Mouse (Mus musculus): ENCODE results near the gene Hsdl2. TPM values are rescaled to one million over a fixed set of nuclear protein-coding genes. Genes with fewer than 3 reads are reported as not detected.
A peak's percentile ranks its signal among the peaks of the same experiment; 100 is the strongest.

Gene Hsdl2
- polyA plus RNA-seq, 1 experiment from 2014 or later, result 50.5 TPM

GRCm38 (mm10) chr4:59604892-59605291 lies 23.5 kb downstream of the Hsdl2 start:
- H3K27me3 ChIP-seq (replicated peaks; ENCODE audit: control insufficient read depth, insufficient read depth, low read length), result no peaks in the 10 kb centered on the region
- H3K9me3 ChIP-seq (ENCODE audit: control insufficient read depth, low read length), result no peaks in the 10 kb centered on the region
- no peak overlapping the region for H3K4me3 ChIP-seq (ENCODE audit: low read length)
- ATAC-seq, result no peak
- H3K9ac ChIP-seq (ENCODE audit: low read depth, low read length), result no peak overlapping the region
- H3K4me1 ChIP-seq (ENCODE audit: control insufficient read depth, insufficient read depth, low read depth, low read length), result no peaks in the 10 kb centered on the region
- no peak overlapping the region for H3K4me2 ChIP-seq (ENCODE audit: low read length)
- no peak overlapping the region for H3K27ac ChIP-seq (ENCODE audit: low read depth, low read length)
- no peaks in the 10 kb centered on the region for H3K36me3 ChIP-seq (ENCODE audit: control insufficient read depth, insufficient read depth, low read length)
- 75% methylated on average over 3 of the region's 3 CpGs for WGBS

- WGBS, result 97% methylated on average over 3 of the region's 3 CpGs
- no peak overlapping the region for H3K4me2 ChIP-seq (ENCODE audit: low read length)
- no peaks in the 10 kb centered on the region for H3K4me1 ChIP-seq (ENCODE audit: control insufficient read depth, insufficient read depth, low read depth, low read length)
- no peaks in the 10 kb centered on the region for H3K9me3 ChIP-seq (ENCODE audit: control insufficient read depth, low read length)
- no peak overlapping the region for H3K4me3 ChIP-seq (ENCODE audit: low read length)
- no peak overlapping the region for H3K27ac ChIP-seq (ENCODE audit: low read depth, low read length)
- H3K36me3 ChIP-seq (ENCODE audit: control insufficient read depth, insufficient read depth, low read length), result no peaks in the 10 kb centered on the region
- H3K9ac ChIP-seq (ENCODE audit: low read depth, low read length), result no peak overlapping the region
- ATAC-seq, result no peak
- no peaks in the 10 kb centered on the region for H3K27me3 ChIP-seq (replicated peaks; ENCODE audit: control insufficient read depth, insufficient read depth, low read length)
These were observed 24.1 kb downstream of the Hsdl2 start for GRCm38 (mm10) chr4:59605501-59605900.

GRCm38 (mm10) chr4:59610411-59610810 lies 29.0 kb downstream of the Hsdl2 start:
- 82% methylated on average over 3 of the region's 3 CpGs for WGBS
- Histone ChIP-seq H3K4me3 (ENCODE audit: low read length) (no peak overlapping the region), H3K27ac (ENCODE audit: low read depth, low read length) (no peak overlapping the region), H3K9ac (ENCODE audit: low read depth, low read length) (no peak overlapping the region), H3K4me1 (ENCODE audit: control insufficient read depth, insufficient read depth, low read depth, low read length) (no peaks in the 10 kb centered on the region), H3K4me2 (ENCODE audit: low read length) (no peak overlapping the region), H3K36me3 (ENCODE audit: control insufficient read depth, insufficient read depth, low read length) (no peaks in the 10 kb centered on the region), H3K27me3 (replicated peaks; ENCODE audit: control insufficient read depth, insufficient read depth, low read length) (no peaks in the 10 kb centered on the region), H3K9me3 (ENCODE audit: control insufficient read depth, low read length) (no peaks in the 10 kb centered on the region)
- no peak for ATAC-seq

- Histone ChIP-seq H3K4me2 (ENCODE audit: low read length) (no peak overlapping the region), H3K4me3 (ENCODE audit: low read length) (no peak overlapping the region), H3K9ac (ENCODE audit: low read depth, low read length) (no peak overlapping the region), H3K36me3 (ENCODE audit: control insufficient read depth, insufficient read depth, low read length) (no peaks in the 10 kb centered on the region), H3K27ac (ENCODE audit: low read depth, low read length) (no peak overlapping the region), H3K9me3 (ENCODE audit: control insufficient read depth, low read length) (no peaks in the 10 kb centered on the region), H3K4me1 (ENCODE audit: control insufficient read depth, insufficient read depth, low read depth, low read length) (no peaks in the 10 kb centered on the region), H3K27me3 (replicated peaks; ENCODE audit: control insufficient read depth, insufficient read depth, low read length) (no peaks in the 10 kb centered on the region)
- 56% methylated on average over 1 of the region's 1 CpGs for WGBS
- ATAC-seq, result no peak
These were observed 33.6 kb downstream of the Hsdl2 start for GRCm38 (mm10) chr4:59614986-59615385.

- no peak overlapping the region for H3K4me2 ChIP-seq (ENCODE audit: low read length)
- no peaks in the 10 kb centered on the region for H3K4me1 ChIP-seq (ENCODE audit: control insufficient read depth, insufficient read depth, low read depth, low read length)
- no peak overlapping the region for H3K27ac ChIP-seq (ENCODE audit: low read depth, low read length)
- H3K4me3 ChIP-seq (ENCODE audit: low read length), result no peak overlapping the region
- H3K9me3 ChIP-seq (ENCODE audit: control insufficient read depth, low read length), result no peaks in the 10 kb centered on the region
- H3K9ac ChIP-seq (ENCODE audit: low read depth, low read length), result no peak overlapping the region
- H3K27me3 ChIP-seq (replicated peaks; ENCODE audit: control insufficient read depth, insufficient read depth, low read length), result no peaks in the 10 kb centered on the region
- no peaks in the 10 kb centered on the region for H3K36me3 ChIP-seq (ENCODE audit: control insufficient read depth, insufficient read depth, low read length)
- ATAC-seq, result no peak
- 91% methylated on average over 5 of the region's 5 CpGs for WGBS
These were observed 38.4 kb downstream of the Hsdl2 start for GRCm38 (mm10) chr4:59619611-59620245.

GRCm38 (mm10) chr4:59625676-59625997 lies 44.3 kb downstream of the Hsdl2 start:
- peak overlapping the region; percentile 93 for H3K27ac ChIP-seq (ENCODE audit: low read depth, low read length)
- no peaks in the 10 kb centered on the region for H3K27me3 ChIP-seq (replicated peaks; ENCODE audit: control insufficient read depth, insufficient read depth, low read length)
- no peaks in the 10 kb centered on the region for H3K36me3 ChIP-seq (ENCODE audit: control insufficient read depth, insufficient read depth, low read length)
- 2% methylated on average over 18 of the region's 18 CpGs for WGBS
- peak overlapping the region; percentile 96 for H3K9ac ChIP-seq (ENCODE audit: low read depth, low read length)
- H3K4me2 ChIP-seq (ENCODE audit: low read length), result peak overlapping the region; percentile 60
- no peak for ATAC-seq
- no peaks in the 10 kb centered on the region for H3K9me3 ChIP-seq (ENCODE audit: control insufficient read depth, low read length)
- H3K4me1 ChIP-seq (ENCODE audit: control insufficient read depth, insufficient read depth, low read depth, low read length), result peaks cover 16% of the 10 kb centered on the region
- H3K4me3 ChIP-seq (ENCODE audit: low read length), result peak overlapping the region; percentile 98

GRCm38 (mm10) chr4:59625998-59626910 lies 44.9 kb downstream of the Hsdl2 start, which contains the start of gene E130308A19Rik:
Gene E130308A19Rik (plus strand): TSS chr4:59626211.
- peak within 1 kb of the TSS; percentile 98 for H3K4me3 ChIP-seq (ENCODE audit: low read length)
- H3K9ac ChIP-seq (ENCODE audit: low read depth, low read length), result peak within 1 kb of the TSS; percentile 96
- H3K9me3 ChIP-seq (ENCODE audit: control insufficient read depth, low read length), result no peaks in the 10 kb centered on the region
- no peaks in the 10 kb centered on the region for H3K27me3 ChIP-seq (replicated peaks; ENCODE audit: control insufficient read depth, insufficient read depth, low read length)
- H3K4me1 ChIP-seq (ENCODE audit: control insufficient read depth, insufficient read depth, low read depth, low read length), result peaks cover 16% of the 10 kb centered on the region
- ATAC-seq, result peak; percentile 94
- peak within 1 kb of the TSS; percentile 60 for H3K4me2 ChIP-seq (ENCODE audit: low read length)
- H3K27ac ChIP-seq (ENCODE audit: low read depth, low read length), result peak within 1 kb of the TSS; percentile 93
- no peaks in the 10 kb centered on the region for H3K36me3 ChIP-seq (ENCODE audit: control insufficient read depth, insufficient read depth, low read length)
- under 1% methylated on average over 73 of the region's 120 CpGs for WGBS

GRCm38 (mm10) chr4:59628255-59628654 lies 46.9 kb downstream of the Hsdl2 start:
- ATAC-seq, result no peak
- Histone ChIP-seq H3K4me1 (ENCODE audit: control insufficient read depth, insufficient read depth, low read depth, low read length) (peaks cover 16% of the 10 kb centered on the region), H3K27me3 (replicated peaks; ENCODE audit: control insufficient read depth, insufficient read depth, low read length) (no peaks in the 10 kb centered on the region), H3K4me3 (ENCODE audit: low read length) (no peak overlapping the region), H3K4me2 (ENCODE audit: low read length) (peak overlapping the region; percentile 13), H3K36me3 (ENCODE audit: control insufficient read depth, insufficient read depth, low read length) (no peaks in the 10 kb centered on the region), H3K9me3 (ENCODE audit: control insufficient read depth, low read length) (no peaks in the 10 kb centered on the region), H3K27ac (ENCODE audit: low read depth, low read length) (no peak overlapping the region), H3K9ac (ENCODE audit: low read depth, low read length) (no peak overlapping the region)
- WGBS, result 39% methylated on average over 4 of the region's 4 CpGs
